In the genomic region with DNA sequence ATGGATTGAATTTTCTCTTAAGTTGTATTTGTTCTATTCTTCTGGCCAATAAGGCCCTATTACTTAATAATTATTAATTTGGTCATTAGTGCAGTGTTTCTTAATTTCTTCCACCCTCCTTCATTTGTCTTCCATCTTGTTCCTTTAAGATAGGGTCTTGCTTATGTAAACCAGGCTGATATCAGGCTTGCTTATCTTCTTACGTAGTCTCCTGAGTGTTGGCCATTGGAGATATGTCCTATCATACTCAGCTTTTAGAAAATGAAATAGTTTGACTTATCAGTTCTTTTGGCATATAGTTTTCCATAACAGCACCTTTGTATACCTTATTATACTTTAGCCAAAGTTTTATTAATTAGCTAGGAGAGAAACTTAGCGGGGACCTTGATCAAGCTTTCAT, we compare ENCODE assay signal across 35 mouse cellular contexts.
"Had no signal": no experiment of that assay in that cellular context is flagged by ENCODE, and none has a peak within 500 bp of the region (broad histone marks: within the 10 kb centered on the region; RNA-seq: fewer than 3 reads in every experiment).

No protein-coding gene starts in this region.

- ATAC-seq: hindbrain, embryonic 16.5 days; hindbrain, postnatal 0 days; inflammation-experienced regulatory T-cells, adult 6 months; intestine, embryonic 15.5 days; intestine, embryonic 16.5 days; intestine, postnatal 0 days had no signal

- DNase-seq: heart, postnatal 10 days; heart, postnatal 14 days; heart, postnatal 36 days; heart, postnatal 4 days; kidney, adult 11 months; kidney, adult 18-20 months; kidney, adult 2 months; kidney, adult 8-10 months; kidney, adult 9 months; kidney, postnatal 10 days; kidney, postnatal 14 days; kidney, postnatal 25 days; kidney, postnatal 36 days; kidney, postnatal 4 days; layer of hippocampus, adult 9-11 months; layer of hippocampus, postnatal 36 days had no signal

- H3K4me1 ChIP-seq: hindbrain, embryonic 10.5 days; hindbrain, embryonic 12.5 days; hindbrain, embryonic 13.5 days; hindbrain, embryonic 15.5 days; intestine, embryonic 15.5 days; kidney, embryonic 15.5 days had no signal

- H3K4me2 ChIP-seq: heart, embryonic 11.5 days; heart, embryonic 12.5 days; heart, embryonic 13.5 days; heart, embryonic 15.5 days; hindbrain, embryonic 12.5 days; hindbrain, embryonic 13.5 days; hindbrain, embryonic 14.5 days; hindbrain, embryonic 15.5 days; intestine, embryonic 15.5 days; kidney, embryonic 15.5 days had no signal

- H3K27me3 ChIP-seq: heart, embryonic 12.5 days; heart, embryonic 13.5 days; heart, embryonic 15.5 days; hindbrain, embryonic 12.5 days; hindbrain, embryonic 13.5 days; hindbrain, embryonic 15.5 days; intestine, embryonic 15.5 days; kidney, embryonic 15.5 days had no signal

- H3K27ac ChIP-seq: heart, embryonic 10.5 days; heart, embryonic 13.5 days; heart, embryonic 15.5 days; hindbrain, embryonic 10.5 days; hindbrain, embryonic 12.5 days; hindbrain, embryonic 13.5 days; hindbrain, embryonic 14.5 days; hindbrain, embryonic 15.5 days; hindbrain, postnatal 0 days; intestine, embryonic 15.5 days; kidney, embryonic 15.5 days; kidney, postnatal 0 days; layer of hippocampus, adult 2 months had no signal

- H3K9ac ChIP-seq: heart, embryonic 12.5 days; heart, embryonic 13.5 days; heart, embryonic 15.5 days; hindbrain, embryonic 12.5 days; hindbrain, embryonic 13.5 days; hindbrain, embryonic 14.5 days; hindbrain, embryonic 15.5 days; intestine, embryonic 15.5 days; kidney, embryonic 15.5 days had no signal

- H3K4me3 ChIP-seq: heart, embryonic 10.5 days; heart, embryonic 12.5 days; heart, embryonic 13.5 days; heart, embryonic 15.5 days; hindbrain, embryonic 10.5 days; hindbrain, embryonic 12.5 days; hindbrain, embryonic 13.5 days; hindbrain, embryonic 15.5 days; intestine, embryonic 15.5 days; kidney, embryonic 15.5 days; layer of hippocampus, adult 2 months had no signal

- H3K9me3 ChIP-seq: heart, embryonic 10.5 days; heart, embryonic 12.5 days; heart, embryonic 13.5 days; heart, embryonic 15.5 days; hindbrain, embryonic 10.5 days; hindbrain, embryonic 12.5 days; hindbrain, embryonic 13.5 days; hindbrain, embryonic 15.5 days; intestine, embryonic 15.5 days; kidney, embryonic 15.5 days had no signal
